Mouse (Mus musculus) limb, embryonic 12.5 days (tissue): Measurements from ENCODE around the gene Adssl1. TPM values are rescaled to one million over a fixed set of nuclear protein-coding genes. Genes with fewer than 3 reads are reported as not detected.
A peak's percentile ranks its signal among the peaks of the same experiment; 100 is the strongest.

Experiments used
- ATAC-seq: fragments of 200-750 bp; cut with Nextera tagmentation; 2 replicates; pipeline ENCODE4 v1.8.0; 2017; ENCODE audit warnings: low read depth, moderate TSS enrichment; ENCODE audit not compliant: insufficient number of reproducible peaks, insufficient read depth, low FRiP score, low TSS enrichment
- H3K27ac ChIP-seq: fragments of 300-500 bp; sonication (generic); 2 replicates; pipeline ENCODE4 v1.5.1; 2016; ENCODE audit warnings: mild to moderate bottlenecking, moderate library complexity
- H3K27me3 ChIP-seq: fragments of 300-500 bp; sonication (generic); 2 replicates; pipeline ENCODE4 v1.6.1; 2016; ENCODE audit warnings: mild to moderate bottlenecking, moderate library complexity
- H3K36me3 ChIP-seq: fragments of 300-500 bp; sonication (generic); 2 replicates; pipeline ENCODE4 v1.6.1; 2016; ENCODE audit warnings: mild to moderate bottlenecking, moderate library complexity
- H3K4me1 ChIP-seq: fragments of 300-500 bp; sonication (generic); replicated peaks from 2 replicates; pipeline ENCODE4 v1.6.1; 2016
- H3K4me2 ChIP-seq: fragments of 300-500 bp; sonication (generic); 2 replicates; pipeline ENCODE4 v1.6.1; 2016; ENCODE audit warnings: mild to moderate bottlenecking, moderate library complexity
- H3K4me3 ChIP-seq: fragments of 300-500 bp; sonication (generic); replicated peaks from 2 replicates; pipeline ENCODE4 v1.5.1; 2016; ENCODE audit warnings: mild to moderate bottlenecking
- H3K9ac ChIP-seq: fragments of 300-500 bp; sonication (generic); replicated peaks from 2 replicates; pipeline ENCODE4 v1.6.1; 2016; ENCODE audit warnings: mild to moderate bottlenecking, moderate library complexity
- H3K9me3 ChIP-seq: fragments of 300-500 bp; sonication (generic); 2 replicates; pipeline ENCODE4 v1.6.1; 2016; ENCODE audit warnings: mild to moderate bottlenecking, moderate library complexity
- WGBS: fragments of 180-500 bp; shearing (Covaris S2); methylation state at CpG from one replicate; pipeline ENCODE4 v1.1.7; 2016; 5-methylcytosine and 5-hydroxymethylcytosine counted together
- polyA plus RNA-seq: library from polyadenylated mRNA; unstranded; fragments of >200 nt; fragmentation: Nextera tagmentation; extraction: Ambion mirVana; gene quantifications from 2 replicates; pipeline ENCODE4 v1.2.1, GENCODE M21; 2016

Gene Adssl1
- polyA plus RNA-seq, result 9.2 and 10.0 TPM in 2 replicates

GRCm38 (mm10) chr12:112619686-112620353 lies at the start of gene Adssl1:
Adssl1 (plus strand) TSS chr12:112620045.
- Histone ChIP-seq H3K9me3 (no peaks in the 10 kb centered on the region), H3K4me2 (peak within 1 kb of the TSS; percentile 97), H3K9ac (peak within 1 kb of the TSS; percentile 66), H3K4me1 (peaks cover 41% of the 10 kb centered on the region), H3K27me3 (peaks cover 34% of the 10 kb centered on the region), H3K4me3 (peak within 1 kb of the TSS; percentile 54), H3K27ac (no peak within 1 kb of the TSS), H3K36me3 (no peaks in the 10 kb centered on the region)
- whole genome bisulfite sequencing, result under 1% methylated on average over 56 of the region's 56 CpGs
- ATAC-seq, result 0 out of 2 replicates have a peak, but pooled peaks have one; percentile 34

- ATAC-seq, result no peak
- H3K4me1 ChIP-seq, result no peaks in the 10 kb centered on the region
- H3K27me3 ChIP-seq, result 0 out of 2 replicates have a peak, but pooled peaks cover 7% of the 10 kb centered on the region
- no peak overlapping the region for H3K4me3 ChIP-seq
- H3K36me3 ChIP-seq, result no peaks in the 10 kb centered on the region
- peaks cover 6% of the 10 kb centered on the region for H3K9me3 ChIP-seq
- no peak overlapping the region for H3K9ac ChIP-seq
- no peak overlapping the region for H3K4me2 ChIP-seq
- 80% methylated on average over 8 of the region's 8 CpGs for WGBS
- no peak overlapping the region for H3K27ac ChIP-seq
Observed at GRCm38 (mm10) chr12:112570160-112570559, 49.7 kb upstream of the Adssl1 start.

GRCm38 (mm10) chr12:112571064-112571463 lies 48.8 kb upstream of the Adssl1 start:
- WGBS, result 60% methylated on average over 6 of the region's 6 CpGs
- ATAC-seq, result no peak
- Histone ChIP-seq H3K36me3 (no peaks in the 10 kb centered on the region), H3K27me3 (peaks cover 7% of the 10 kb centered on the region; the same call in 1 of the 2 replicates), H3K4me3 (no peak overlapping the region), H3K4me1 (peaks cover 4% of the 10 kb centered on the region), H3K9ac (no peak overlapping the region), H3K9me3 (peaks cover 6% of the 10 kb centered on the region), H3K27ac (no peak overlapping the region), H3K4me2 (no peak overlapping the region)

GRCm38 (mm10) chr12:112575274-112575986 lies 44.4 kb upstream of the Adssl1 start:
- Histone ChIP-seq H3K4me2 (no peak overlapping the region), H3K27ac (no peak overlapping the region), H3K9me3 (peaks cover 6% of the 10 kb centered on the region), H3K4me1 (peaks cover 19% of the 10 kb centered on the region), H3K4me3 (no peak overlapping the region), H3K27me3 (peaks cover 2% of the 10 kb centered on the region; the same call in 1 of the 2 replicates), H3K36me3 (no peaks in the 10 kb centered on the region), H3K9ac (no peak overlapping the region)
- ATAC-seq, result no peak
- WGBS, result 78% methylated on average over 8 of the region's 8 CpGs

GRCm38 (mm10) chr12:112576341-112576740 lies 43.5 kb upstream of the Adssl1 start:
- H3K27ac ChIP-seq, result peak overlapping the region; percentile 73
- peak overlapping the region; percentile 31; the same call in 1 of the 2 replicates for H3K4me2 ChIP-seq
- H3K9me3 ChIP-seq, result peaks cover 6% of the 10 kb centered on the region
- 9% methylated on average over 6 of the region's 6 CpGs for WGBS
- 0 out of 2 replicates have a peak overlapping the region, but pooled peaks have one; percentile 31 for H3K9ac ChIP-seq
- H3K4me1 ChIP-seq, result peaks cover 19% of the 10 kb centered on the region
- no peak for ATAC-seq
- H3K27me3 ChIP-seq, result peaks cover 2% of the 10 kb centered on the region; the same call in 1 of the 2 replicates
- no peaks in the 10 kb centered on the region for H3K36me3 ChIP-seq
- H3K4me3 ChIP-seq, result no peak overlapping the region

- Histone ChIP-seq H3K4me2 (peak overlapping the region; percentile 31; the same call in 1 of the 2 replicates), H3K27ac (peak overlapping the region; percentile 73), H3K4me1 (peaks cover 19% of the 10 kb centered on the region), H3K9me3 (peaks cover 6% of the 10 kb centered on the region), H3K9ac (0 out of 2 replicates have a peak overlapping the region, but pooled peaks have one; percentile 31), H3K4me3 (no peak overlapping the region), H3K36me3 (no peaks in the 10 kb centered on the region), H3K27me3 (no peaks in the 10 kb centered on the region; the same call in 1 of the 2 replicates)
- ATAC-seq, result no peak
- 0% methylated on average over 3 of the region's 3 CpGs for WGBS
Observed at GRCm38 (mm10) chr12:112576749-112577148, 43.1 kb upstream of the Adssl1 start.

GRCm38 (mm10) chr12:112578296-112579090 lies 41.4 kb upstream of the Adssl1 start:
- WGBS, result 75% methylated on average over 6 of the region's 6 CpGs
- H3K4me3 ChIP-seq, result no peak overlapping the region
- H3K36me3 ChIP-seq, result no peaks in the 10 kb centered on the region
- ATAC-seq, result peak; percentile 22; the same call in 1 of the 2 replicates
- H3K27ac ChIP-seq, result no peak overlapping the region
- no peak overlapping the region for H3K9ac ChIP-seq
- H3K4me1 ChIP-seq, result peaks cover 19% of the 10 kb centered on the region
- peaks cover 4% of the 10 kb centered on the region for H3K9me3 ChIP-seq
- H3K27me3 ChIP-seq, result no peaks in the 10 kb centered on the region; the same call in 1 of the 2 replicates
- no peak overlapping the region for H3K4me2 ChIP-seq

- H3K4me1 ChIP-seq, result peaks cover 19% of the 10 kb centered on the region
- no peak for ATAC-seq
- WGBS, result 73% methylated on average over 5 of the region's 5 CpGs
- no peaks in the 10 kb centered on the region for H3K36me3 ChIP-seq
- H3K27ac ChIP-seq, result no peak overlapping the region
- H3K4me3 ChIP-seq, result no peak overlapping the region
- no peaks in the 10 kb centered on the region; the same call in 1 of the 2 replicates for H3K27me3 ChIP-seq
- no peaks in the 10 kb centered on the region for H3K9me3 ChIP-seq
- H3K9ac ChIP-seq, result no peak overlapping the region
- no peak overlapping the region for H3K4me2 ChIP-seq
Observed at GRCm38 (mm10) chr12:112579430-112579829, 40.4 kb upstream of the Adssl1 start.

GRCm38 (mm10) chr12:112579926-112580325 lies 39.9 kb upstream of the Adssl1 start:
- no peaks in the 10 kb centered on the region; the same call in 1 of the 2 replicates for H3K27me3 ChIP-seq
- peaks cover 24% of the 10 kb centered on the region for H3K4me1 ChIP-seq
- H3K4me2 ChIP-seq, result no peak overlapping the region
- no peak overlapping the region; the same call in 1 of the 2 replicates for H3K9ac ChIP-seq
- H3K27ac ChIP-seq, result no peak overlapping the region
- 86% methylated on average over 8 of the region's 8 CpGs for WGBS
- H3K36me3 ChIP-seq, result no peaks in the 10 kb centered on the region
- H3K9me3 ChIP-seq, result no peaks in the 10 kb centered on the region
- no peak overlapping the region for H3K4me3 ChIP-seq
- ATAC-seq, result no peak

- 77% methylated on average over 3 of the region's 3 CpGs for WGBS
Observed at GRCm38 (mm10) chr12:112581113-112581512, 38.7 kb upstream of the Adssl1 start.

More at GRCm38 (mm10) chr12:112581113-112581512, 38.7 kb upstream of the Adssl1 start:
- Histone ChIP-seq H3K27me3 (no peaks in the 10 kb centered on the region), H3K9ac (no peak overlapping the region), H3K4me3 (no peak overlapping the region), H3K27ac (no peak overlapping the region), H3K36me3 (no peaks in the 10 kb centered on the region), H3K9me3 (no peaks in the 10 kb centered on the region), H3K4me2 (no peak overlapping the region), H3K4me1 (peaks cover 24% of the 10 kb centered on the region)
- no peak for ATAC-seq
